Mouse (Mus musculus): Measurements from ENCODE around the gene Myo5a. TPM values are rescaled to one million over a fixed set of nuclear protein-coding genes. Genes with fewer than 3 reads are reported as not detected.

Myo5a gene
- total RNA-seq (2023) = 32.8 TPM

GRCm38 (mm10) chr9:75070457-75071028, at the start of gene Myo5a:
Myo5a (plus strand) TSS chr9:75071015.

GRCm38 (mm10) chr9:75037451-75038356, 33.1 kb upstream of the Myo5a start, which contains the start of gene Arpp19:
Arpp19 (plus strand) TSS chr9:75037614.

GRCm38 (mm10) chr9:75231841-75232746, 161.3 kb downstream of the Myo5a start, which contains the start of gene Myo5c:
Myo5c (plus strand) TSS chr9:75232020.

Other genes with a start within 250 kb of the Myo5a start
- gene Onecut1, start 209.1 kb upstream of the Myo5a start, total RNA-seq (2023) = not detected
- gene Fam214a, start 118.1 kb upstream of the Myo5a start, total RNA-seq (2023) = 49.4 TPM
- 158 TPM for gene Arpp19, start 33.4 kb upstream of the Myo5a start, total RNA-seq (2023)
- gene Myo5c, start 161.0 kb downstream of the Myo5a start, total RNA-seq (2023) = 0.32 TPM
- gene Gnb5, start 235.3 kb downstream of the Myo5a start, total RNA-seq (2023) = 2.6 TPM